9 mouse cellular contexts compared by ENCODE assay signal in the genomic region with DNA sequence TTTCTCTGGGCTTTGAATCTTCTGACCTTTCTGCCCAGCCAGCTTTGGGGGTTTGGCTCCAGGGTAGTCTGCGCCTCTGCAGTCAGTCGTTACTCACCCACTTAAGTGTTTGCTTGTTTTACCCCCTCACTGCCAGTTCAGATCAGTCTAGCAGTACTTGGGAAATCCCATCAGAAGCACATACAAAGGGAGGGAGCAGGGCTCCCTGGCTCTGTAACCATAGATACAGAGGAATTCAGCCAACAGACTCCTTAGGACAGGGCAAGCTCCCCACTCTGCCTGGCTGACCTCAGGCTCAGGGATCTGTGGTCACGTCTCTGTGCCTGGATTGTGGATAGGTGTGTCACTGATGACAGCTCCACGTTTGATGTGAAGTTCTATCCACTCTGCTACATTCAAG. TPM values are rescaled to one million over a fixed set of nuclear protein-coding genes. Genes with fewer than 3 reads are reported as not detected.
DNase-seq lines count a peak whose midpoint lies in the region; ATAC-seq and TF ChIP-seq lines count a peak whose summit lies in the region.
"Had no signal": no experiment of that assay in that cellular context is flagged by ENCODE, and none has a peak within 500 bp of the region (broad histone marks: within the 10 kb centered on the region; RNA-seq: fewer than 3 reads in every experiment).

No protein-coding gene starts in this region.

- 26% methylated on average over 4 of the region's 4 CpGs for WGBS in heart, embryonic 12.5 days
- WGBS in midbrain, embryonic 11.5 days, result 25% methylated on average over 4 of the region's 4 CpGs
- WGBS in midbrain, embryonic 16.5 days, result 16% methylated on average over 4 of the region's 4 CpGs
- 37% methylated on average over 4 of the region's 4 CpGs for WGBS in lung, adult 2 months
- WGBS in stomach, postnatal 0 days, result 16% methylated on average over 4 of the region's 4 CpGs

- DNase-seq in heart, adult 9 months (ENCODE audit: low spot score in 2 of 2), result peak; percentile 44 to 51
- no peak for DNase-seq in midbrain, embryonic 11.5 days (ENCODE audit: low spot score, missing footprints)
- peak; percentile 24 for DNase-seq in lung, adult 2 months
- DNase-seq in stomach, postnatal 0 days (ENCODE audit: low spot score), result no peak
- no peak for DNase-seq in cerebellum, adult 8-10 months
- DNase-seq in spleen, postnatal 10 days (ENCODE audit: low spot score in 2 of 2), result no peak

- H3K4me3 ChIP-seq in heart, embryonic 12.5 days, result no peak overlapping the region
- no peak overlapping the region for H3K4me3 ChIP-seq in midbrain, embryonic 11.5 days (ENCODE audit: low read depth, low read length)
- no peak overlapping the region for H3K4me3 ChIP-seq in midbrain, embryonic 16.5 days (ENCODE audit: low read depth, low read length)
- no peak overlapping the region for H3K4me3 ChIP-seq in lung, adult 2 months (replicated peaks; ENCODE audit: extremely low read depth, low read depth, low read length)
- no peak overlapping the region for H3K4me3 ChIP-seq in stomach, postnatal 0 days (ENCODE audit: low read depth, low read length)
- H3K4me3 ChIP-seq: forebrain, embryonic 13.5 days had no signal

- H3K36me3 ChIP-seq in heart, embryonic 12.5 days, result peaks cover 35% of the 10 kb centered on the region
- H3K36me3 ChIP-seq in midbrain, embryonic 11.5 days (ENCODE audit: control insufficient read depth, insufficient read depth, low read length), result peaks cover 4% of the 10 kb centered on the region
- peaks cover 5% of the 10 kb centered on the region for H3K36me3 ChIP-seq in midbrain, embryonic 16.5 days (ENCODE audit: control insufficient read depth, insufficient read depth, low read length)
- H3K36me3 ChIP-seq in stomach, postnatal 0 days (ENCODE audit: control insufficient read depth, insufficient read depth, low read length), result 0 out of 2 replicates have a peak, but pooled peaks cover 10% of the 10 kb centered on the region

- no peak for TF ChIP-seq POLR2A in lung, adult 2 months (IDR thresholded peaks at IDR 0.05; ENCODE audit: borderline replicate concordance, extremely low read depth, low read depth, low read length)

- no peak for ATAC-seq in heart, embryonic 12.5 days (ENCODE audit: insufficient number of reproducible peaks, low FRiP score)
- ATAC-seq in midbrain, embryonic 11.5 days (ENCODE audit: low FRiP score), result peak; percentile 69
- ATAC-seq in midbrain, embryonic 16.5 days, result no peak
- ATAC-seq in stomach, postnatal 0 days (ENCODE audit: low FRiP score, low TSS enrichment), result peak; percentile 10; the same call in 1 of the 2 replicates
- ATAC-seq: forebrain, embryonic 13.5 days had no signal

- H3K27ac ChIP-seq in heart, embryonic 12.5 days (ENCODE audit: poor library complexity, severe bottlenecking), result no peak overlapping the region
- H3K27ac ChIP-seq in midbrain, embryonic 11.5 days (ENCODE audit: low read depth, low read length), result no peak overlapping the region
- H3K27ac ChIP-seq in midbrain, embryonic 16.5 days (ENCODE audit: low read length), result no peak overlapping the region
- peak overlapping the region; percentile 69 for H3K27ac ChIP-seq in stomach, postnatal 0 days (replicated peaks)
- H3K27ac ChIP-seq: forebrain, embryonic 13.5 days had no signal

- H3K9me3 ChIP-seq in heart, embryonic 12.5 days (replicated peaks), result no peaks in the 10 kb centered on the region
- no peaks in the 10 kb centered on the region for H3K9me3 ChIP-seq in midbrain, embryonic 11.5 days (ENCODE audit: control insufficient read depth, low read length)
- no peaks in the 10 kb centered on the region for H3K9me3 ChIP-seq in midbrain, embryonic 16.5 days (replicated peaks; ENCODE audit: control insufficient read depth, low read length, poor library complexity, severe bottlenecking)
- H3K9me3 ChIP-seq in stomach, postnatal 0 days (ENCODE audit: control insufficient read depth, low read length), result no peaks in the 10 kb centered on the region
- H3K9me3 ChIP-seq: forebrain, embryonic 13.5 days had no signal

- H3K9ac ChIP-seq in heart, embryonic 12.5 days, result no peak overlapping the region
- H3K9ac ChIP-seq in midbrain, embryonic 11.5 days (ENCODE audit: low read length), result no peak overlapping the region
- no peak overlapping the region for H3K9ac ChIP-seq in midbrain, embryonic 16.5 days (ENCODE audit: low read depth, low read length)
- H3K9ac ChIP-seq in stomach, postnatal 0 days (ENCODE audit: low read length), result no peak overlapping the region
- H3K9ac ChIP-seq: forebrain, embryonic 13.5 days had no signal

- H3K4me2 ChIP-seq in heart, embryonic 12.5 days, result no peak overlapping the region
- H3K4me2 ChIP-seq in midbrain, embryonic 11.5 days, result no peak overlapping the region
- no peak overlapping the region for H3K4me2 ChIP-seq in midbrain, embryonic 16.5 days (ENCODE audit: low read length)
- H3K4me2 ChIP-seq in stomach, postnatal 0 days (replicated peaks; ENCODE audit: low read depth), result no peak overlapping the region
- H3K4me2 ChIP-seq: forebrain, embryonic 13.5 days had no signal

- TF ChIP-seq EP300 in stomach, postnatal 0 days (optimal IDR thresholded peaks at IDR 0.05), result no peak

- no peak for TF ChIP-seq CTCF in lung, adult 2 months (IDR thresholded peaks at IDR 0.05; ENCODE audit: insufficient read depth, low read length)
- no peak for TF ChIP-seq CTCF in stomach, postnatal 0 days (IDR thresholded peaks at IDR 0.05; ENCODE audit: low read depth)

- peaks cover 42% of the 10 kb centered on the region for H3K4me1 ChIP-seq in heart, embryonic 12.5 days (replicated peaks)
- H3K4me1 ChIP-seq in midbrain, embryonic 11.5 days (ENCODE audit: control insufficient read depth, insufficient read depth, low read length), result peaks cover 4% of the 10 kb centered on the region; the same call in 1 of the 2 replicates
- 0 out of 2 replicates have a peak, but pooled peaks cover 3% of the 10 kb centered on the region for H3K4me1 ChIP-seq in midbrain, embryonic 16.5 days (ENCODE audit: control insufficient read depth, insufficient read depth, low read length)
- H3K4me1 ChIP-seq in lung, adult 2 months (ENCODE audit: control insufficient read depth, insufficient read depth, low read length), result peaks cover 29% of the 10 kb centered on the region
- H3K4me1 ChIP-seq in stomach, postnatal 0 days (replicated peaks; ENCODE audit: control insufficient read depth, insufficient read depth), result peaks cover 13% of the 10 kb centered on the region

- H3K27me3 ChIP-seq in heart, embryonic 12.5 days (replicated peaks), result no peaks in the 10 kb centered on the region
- H3K27me3 ChIP-seq in midbrain, embryonic 11.5 days (ENCODE audit: control insufficient read depth, insufficient read depth, low read length), result no peaks in the 10 kb centered on the region
- no peaks in the 10 kb centered on the region for H3K27me3 ChIP-seq in midbrain, embryonic 16.5 days (ENCODE audit: control insufficient read depth, insufficient read depth, low read depth, low read length)
- H3K27me3 ChIP-seq in stomach, postnatal 0 days (ENCODE audit: control insufficient read depth, insufficient read depth, low read length), result no peaks in the 10 kb centered on the region
- H3K27me3 ChIP-seq: forebrain, embryonic 13.5 days had no signal

RNA-seq across cellular contexts. Expression of a gene that starts 42.2 kb away (rescaled TPM):
- 61.1 and 62.1 TPM in 2 replicates for polyA plus RNA-seq in heart, embryonic 12.5 days (2016; fragmentation: Nextera tagmentation; extraction: Ambion mirVana)
- polyA plus RNA-seq in midbrain, embryonic 11.5 days (2014; fragmentation: Nextera tagmentation; extraction: Ambion mirVana), result 114 and 126 TPM in 2 replicates
- polyA plus RNA-seq in midbrain, embryonic 16.5 days (2015; fragmentation: Nextera tagmentation; extraction: Ambion mirVana), result 38.8 and 42.7 TPM in 2 replicates
- polyA plus RNA-seq in lung, adult 2 months (2012; rRNA removed), result 6.8 and 12.5 TPM in 2 replicates
- polyA plus RNA-seq in stomach, postnatal 0 days (2015; fragmentation: Nextera tagmentation; extraction: Ambion mirVana), result 32.6 and 33.2 TPM in 2 replicates

Comparison
In these comparisons a context has a peak if more than half of its experiments do, and no peak if none do; other contexts are left out.
1. ATAC-seq: peak in midbrain, embryonic 11.5 days (single experiment) and stomach, postnatal 0 days (single experiment); none in heart, embryonic 12.5 days (single experiment) and midbrain, embryonic 16.5 days (single experiment).
2. DNase-seq: peak in heart, adult 9 months (2 of 2) and lung, adult 2 months (single experiment); none in midbrain, embryonic 11.5 days (single experiment), stomach, postnatal 0 days (single experiment), cerebellum, adult 8-10 months (single experiment) and spleen, postnatal 10 days (0 of 2).